Mouse (Mus musculus) gastrocnemius, postnatal 14 days (tissue): ENCODE results near the gene Stat4. TPM values are rescaled to one million over a fixed set of nuclear protein-coding genes. Genes with fewer than 3 reads are reported as not detected.

Source experiments
- DNase-seq: peaks from one replicate; pipeline ENCODE4 v3.0.0; 2021; ENCODE audit warnings: mixed read lengths
- intact Hi-C: fragments of 180-260 bp; cut with DNase I; formaldehyde crosslinking; loops from one replicate; pipeline ENCODE4 v1.15.1; 2025; ENCODE audit warnings: low total_unique reads
- total RNA-seq, 2 experiments: library from RNA; stranded (reverse); gene quantifications; 2 replicates each; pipeline ENCODE4 v1.2.3; 2021

The Stat4 gene
- total RNA-seq, 2 experiments from 2014 or later: not detected

DNA sequence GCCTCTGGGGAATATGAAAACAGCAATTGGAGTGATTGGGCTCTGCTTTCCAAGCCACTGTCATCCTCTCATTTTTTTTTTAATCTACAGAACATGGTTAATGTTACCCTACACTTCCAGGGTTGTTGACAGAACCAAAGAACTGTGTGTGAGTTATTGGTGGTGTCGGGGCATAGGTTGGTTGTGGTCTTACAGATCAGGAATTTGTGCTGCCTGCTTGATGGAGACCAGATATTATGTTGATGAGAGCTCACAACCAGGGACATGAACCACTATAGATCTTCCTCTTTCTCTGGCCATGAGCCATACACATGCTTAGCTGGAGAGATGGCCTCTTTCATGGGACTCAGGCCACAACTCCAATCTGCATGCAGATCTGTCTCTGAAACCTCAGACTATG lies 100.2 kb downstream of the Stat4 start:
- DNase-seq: no peak
- intact Hi-C loops: no loop called here

DNA sequence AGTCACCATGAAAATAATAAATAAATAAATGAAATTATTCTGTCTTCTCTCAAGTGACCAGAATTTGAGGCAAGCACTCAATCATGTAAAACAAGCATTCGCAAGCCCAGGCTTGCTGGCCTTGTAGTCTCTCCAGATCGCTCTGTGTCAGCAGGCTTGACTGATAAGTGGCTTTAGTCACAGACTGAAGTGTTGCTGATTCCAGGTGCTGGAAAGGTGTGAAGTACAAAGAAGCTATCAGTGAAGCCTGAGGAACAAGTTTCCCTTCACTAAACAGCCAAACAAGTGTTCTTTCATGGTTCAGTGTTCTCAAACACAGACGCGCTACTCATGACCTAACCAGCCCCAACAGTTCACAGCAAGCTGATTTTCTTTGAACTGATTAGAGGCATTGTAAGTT lies 101.7 kb downstream of the Stat4 start:
- DNase-seq: no peak
- intact Hi-C loops: no loop called here

DNA sequence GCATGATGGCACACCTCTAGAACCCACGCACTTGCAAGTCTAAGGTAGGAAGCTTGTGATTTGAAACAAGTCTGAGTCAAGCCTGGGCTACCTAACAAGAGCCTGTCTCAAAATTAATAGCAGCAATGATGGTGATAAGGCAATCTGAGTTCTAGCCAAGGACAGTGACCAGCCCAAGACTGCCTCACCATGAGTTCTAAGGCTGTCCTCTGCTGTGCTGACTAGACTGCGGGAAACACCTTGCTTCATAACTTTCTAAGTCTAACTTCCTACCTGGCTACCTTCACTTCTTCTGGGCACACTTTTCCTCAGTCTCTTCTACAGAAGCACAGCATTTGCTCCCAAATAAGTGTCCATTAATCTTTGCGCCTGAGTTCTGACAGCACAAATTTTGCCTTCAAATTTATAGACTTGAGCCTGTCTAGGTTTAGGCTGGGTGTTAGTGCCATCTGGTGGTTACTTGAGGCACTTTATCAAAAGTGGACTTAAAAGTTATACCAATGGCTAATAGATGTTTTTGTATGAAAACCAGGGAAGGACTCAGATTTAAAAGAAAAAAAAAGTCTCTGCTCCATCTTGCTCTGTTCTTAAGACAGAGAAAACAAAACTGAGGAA lies 111.8 kb downstream of the Stat4 start:
- intact Hi-C loops: loop anchor here (5.0 to 10.0 kb wide), 3 partner anchors 96 to 454 kb away; no protein-coding TSS in a partner anchor
- DNase-seq: no peak

DNA sequence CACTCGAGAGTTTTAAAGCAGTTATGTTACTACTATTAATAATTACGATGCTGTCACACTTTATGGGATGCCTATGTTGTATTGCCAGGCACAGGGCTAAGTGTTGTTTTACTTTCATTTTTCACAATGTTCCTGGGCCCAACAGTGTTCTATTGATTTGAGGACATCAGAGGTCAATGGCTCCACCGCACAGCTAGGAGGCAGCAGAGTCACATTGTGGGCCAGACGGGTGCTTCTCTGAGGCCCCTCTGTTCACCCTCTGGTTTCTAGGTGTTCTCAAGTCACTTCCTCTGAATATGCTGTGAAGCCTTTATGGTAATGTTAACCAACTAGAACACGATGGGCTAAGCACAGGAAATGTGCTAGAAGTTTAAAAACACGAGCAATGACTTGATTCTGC lies 113.5 kb downstream of the Stat4 start:
- DNase-seq: no peak
- intact Hi-C loops: no loop called here

DNA sequence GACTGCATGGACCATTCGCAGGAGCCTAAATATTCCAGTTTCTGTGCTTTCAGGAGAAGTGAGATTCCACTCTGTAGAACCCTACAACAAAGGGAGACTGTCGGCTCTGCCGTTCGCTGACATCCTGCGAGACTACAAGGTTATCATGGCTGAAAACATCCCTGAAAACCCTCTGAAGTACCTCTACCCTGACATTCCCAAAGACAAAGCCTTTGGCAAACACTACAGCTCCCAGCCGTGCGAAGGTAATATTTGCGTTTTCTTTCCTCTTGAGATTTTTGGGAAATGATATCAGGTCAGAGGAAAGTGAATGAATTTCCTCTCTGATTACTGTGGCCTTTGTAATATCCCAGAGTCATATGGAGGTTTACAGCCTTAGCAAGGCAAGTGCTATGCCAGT lies 115.8 kb downstream of the Stat4 start:
- DNase-seq: no peak
- intact Hi-C loops: no loop called here

DNA sequence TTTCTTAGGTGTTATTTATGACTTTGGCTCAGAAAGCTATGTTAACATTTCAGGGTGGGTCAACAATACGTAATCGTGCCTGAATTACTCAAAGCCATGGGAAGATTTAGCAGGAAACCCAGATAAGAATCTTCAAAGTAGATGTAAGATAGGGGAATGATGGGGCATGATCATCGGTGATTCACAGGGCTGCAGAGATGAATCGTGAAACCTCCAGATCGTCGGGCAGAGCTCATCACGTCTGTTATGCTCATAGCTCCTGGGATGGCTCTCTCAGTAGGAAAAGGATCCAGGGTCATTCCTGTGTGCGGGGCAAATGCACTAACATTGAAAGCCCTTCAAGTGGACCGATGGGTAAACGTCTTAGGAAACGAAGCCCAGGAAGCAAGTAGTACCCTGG lies 120.3 kb downstream of the Stat4 start:
- DNase-seq: no peak
- intact Hi-C loops: no loop called here

DNA sequence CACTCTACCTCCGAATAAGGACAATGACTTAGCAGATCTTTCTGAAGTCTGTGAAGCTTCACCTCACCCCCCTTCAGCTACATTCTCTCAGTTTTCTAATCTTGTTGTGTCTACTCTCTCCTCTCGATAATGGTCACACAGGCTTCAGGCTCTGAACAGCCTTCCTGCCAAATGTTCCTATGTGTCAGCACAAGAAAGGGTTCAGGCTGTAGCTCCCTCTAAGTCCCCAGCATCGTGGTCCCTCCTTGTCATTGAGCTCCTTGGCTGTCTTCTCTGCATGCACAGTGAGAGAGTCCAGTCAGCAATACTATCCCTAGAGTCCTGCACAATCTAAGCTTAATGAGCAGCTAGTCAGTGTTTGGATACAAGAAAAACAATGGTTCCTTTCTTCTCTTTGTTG lies 124.3 kb downstream of the Stat4 start:
- no peak for DNase-seq
- intact Hi-C loops: no loop called here

DNA sequence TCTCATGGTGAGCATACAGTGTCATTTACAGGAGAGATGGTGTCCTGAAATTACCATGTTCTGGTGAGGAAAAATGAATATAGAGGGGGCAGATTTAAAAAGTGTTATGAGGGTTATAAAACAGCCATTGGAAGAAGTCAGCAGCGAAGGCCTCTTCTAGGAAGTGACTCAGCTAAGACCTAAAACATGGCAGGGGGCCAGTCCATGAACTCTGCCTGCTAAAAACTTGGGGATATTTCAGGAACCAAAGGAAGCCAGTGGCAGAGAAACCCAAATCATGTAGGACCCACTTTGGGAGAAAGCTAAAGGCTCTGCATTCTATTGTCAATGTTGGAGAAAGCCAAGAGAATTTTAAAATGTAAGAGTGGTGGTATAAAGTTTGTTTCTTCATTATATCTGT lies 125.4 kb downstream of the Stat4 start:
- intact Hi-C loops: no loop called here
- peak; percentile 8 for DNase-seq

DNA sequence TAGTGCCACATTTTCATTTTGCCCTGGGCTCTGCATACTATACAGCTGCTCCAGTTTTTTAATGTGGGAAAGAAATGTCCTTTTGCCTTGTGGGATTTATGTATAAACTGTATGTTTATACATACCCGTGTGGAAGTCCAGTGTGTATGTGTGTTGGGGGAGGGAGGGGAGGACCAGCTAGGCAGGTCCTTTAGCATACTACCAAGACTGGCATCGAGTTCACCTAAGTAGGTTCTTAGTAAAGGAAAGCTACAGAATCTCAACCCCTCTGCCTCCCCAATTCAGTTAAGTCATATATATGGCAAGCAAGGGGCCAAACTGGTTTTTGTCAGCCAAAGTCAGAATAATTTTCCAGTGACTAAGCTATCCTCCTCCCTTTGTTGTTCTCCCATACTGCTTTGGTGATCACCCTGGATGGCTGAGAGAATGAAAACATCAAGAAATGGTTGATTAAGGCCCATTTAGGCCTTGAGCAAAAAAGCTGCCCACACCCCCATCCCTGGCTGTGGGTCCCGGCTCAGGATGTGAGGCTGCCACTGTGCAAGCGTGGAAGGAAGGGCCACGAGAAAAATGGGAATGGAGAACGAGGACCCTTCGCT lies 126.2 kb downstream of the Stat4 start:
- no peak for DNase-seq
- intact Hi-C loops: no loop called here

DNA sequence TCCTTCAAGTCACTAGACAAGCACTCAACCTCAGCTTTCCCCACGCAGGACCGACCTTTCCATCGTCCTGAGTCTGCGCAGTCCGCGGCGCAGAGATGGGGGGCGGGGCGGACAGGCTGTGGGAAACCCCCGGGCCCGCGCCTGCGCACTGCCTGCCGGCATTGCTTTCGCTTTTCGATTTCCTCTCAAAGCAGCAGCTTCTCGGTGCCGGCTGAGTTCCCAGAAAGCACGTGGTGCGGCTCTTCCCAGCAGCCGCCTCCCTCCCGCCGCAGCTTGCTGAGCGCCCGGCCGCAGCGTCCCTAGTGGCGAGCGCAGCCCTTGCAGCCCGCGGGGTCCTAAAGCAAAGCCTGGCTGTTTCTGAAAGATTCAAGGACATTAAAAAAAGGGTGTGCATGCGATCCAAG lies 126.7 kb downstream of the Stat4 start:
- peak; percentile 99 for DNase-seq
- intact Hi-C loops: no loop called here

DNA sequence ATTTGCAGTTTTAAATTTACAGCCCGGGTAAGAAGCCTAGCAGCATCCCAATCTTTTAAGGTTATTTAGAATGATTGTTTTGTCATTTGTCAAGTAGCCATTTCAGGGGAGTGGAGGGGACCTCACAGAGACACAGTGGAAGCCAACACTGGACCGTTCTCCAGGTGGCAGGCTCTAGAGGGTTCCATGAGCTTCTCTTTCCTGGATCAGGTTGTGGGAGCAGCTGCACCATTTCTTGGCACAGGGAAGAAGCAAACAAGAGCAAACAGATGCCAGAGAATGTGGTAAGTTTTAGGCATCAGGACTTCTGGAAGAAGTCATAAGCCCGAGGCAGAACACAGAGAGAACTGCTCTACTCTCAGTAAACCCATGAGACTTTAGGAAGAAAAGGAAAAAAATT lies 129.5 kb downstream of the Stat4 start:
- intact Hi-C loops: no loop called here
- DNase-seq: no peak

DNA sequence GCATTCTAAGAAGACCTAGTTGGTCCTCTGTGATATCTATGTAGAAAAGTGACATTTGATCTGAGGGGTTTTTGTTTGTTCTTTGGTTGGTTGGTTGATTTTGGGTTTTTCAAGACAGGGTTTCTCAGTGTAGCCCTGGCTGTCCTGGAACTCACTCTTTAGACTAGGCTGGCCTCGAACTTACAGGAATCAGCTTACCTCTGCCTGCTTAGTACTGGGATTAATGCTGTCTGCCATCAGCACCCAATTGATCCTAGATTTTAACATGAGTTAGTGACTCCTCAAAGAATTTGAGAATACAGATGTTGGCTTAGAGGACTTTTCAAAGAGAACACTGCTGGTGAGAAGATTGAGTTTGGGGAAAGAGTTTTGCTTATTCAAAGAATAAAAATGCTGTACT lies 130.8 kb downstream of the Stat4 start:
- no peak for DNase-seq
- intact Hi-C loops: no loop called here

DNA sequence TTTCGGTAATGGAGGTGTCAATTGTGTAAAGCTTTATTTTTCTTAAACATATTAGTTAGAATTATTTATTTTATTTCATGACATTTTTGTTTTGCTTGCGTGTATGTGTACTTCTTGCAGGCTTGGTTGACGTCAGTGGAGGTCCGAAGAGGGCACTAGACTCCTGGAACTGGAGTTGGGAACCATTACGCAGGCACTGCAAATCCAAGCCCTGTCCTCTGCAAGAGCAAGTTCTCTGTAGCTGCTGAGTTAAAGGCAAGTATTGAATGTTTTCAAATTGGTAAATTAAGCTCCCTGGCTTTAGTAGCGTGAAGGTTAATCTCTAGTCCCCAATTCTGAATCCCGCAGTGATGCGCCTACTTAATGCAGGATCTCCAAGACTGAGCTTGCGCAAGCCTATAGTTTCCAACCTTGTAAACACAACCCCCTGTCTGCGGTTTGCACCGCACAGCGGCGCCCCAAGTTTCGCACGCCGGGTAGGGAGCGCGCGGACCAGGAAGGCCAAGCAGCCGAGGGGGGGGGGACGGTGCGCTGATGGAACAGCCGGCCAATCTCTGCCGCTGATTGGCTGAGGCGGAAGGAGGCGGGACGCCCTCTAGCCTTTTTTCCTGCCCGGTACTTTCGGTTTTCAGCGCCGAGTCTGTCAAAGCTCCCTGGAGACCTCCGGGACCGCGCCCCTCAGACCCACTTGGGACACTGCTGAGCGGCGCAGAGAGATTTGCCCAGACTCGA lies 132.1 kb downstream of the Stat4 start, which contains the start of gene Stat1:
TSS of gene Stat1 (plus strand) at position 581 of the 732 bp plus-strand sequence.
- intact Hi-C loops: no loop called here
- DNase-seq: peak; percentile 86

DNA sequence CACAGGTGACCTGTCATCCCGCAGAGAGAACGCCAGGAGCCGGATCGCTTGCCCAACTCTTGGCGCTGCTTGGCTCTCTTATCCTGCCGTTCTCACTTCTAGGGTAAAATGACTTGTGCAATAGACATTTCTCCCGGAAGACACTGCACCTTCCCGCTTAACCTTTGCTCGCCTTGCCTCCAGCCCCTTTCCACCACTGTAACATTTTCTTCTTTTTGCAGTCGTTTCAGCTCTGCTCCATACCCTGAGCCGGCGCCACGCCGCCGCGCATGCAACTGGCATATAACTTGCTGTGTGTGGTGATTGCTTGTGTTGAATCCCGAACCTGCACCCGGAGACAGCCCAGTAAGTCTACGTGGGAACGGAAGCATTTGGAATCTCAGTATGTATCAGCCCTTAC lies 132.7 kb downstream of the Stat4 start:
- no peak for DNase-seq
- intact Hi-C loops: no loop called here

DNA sequence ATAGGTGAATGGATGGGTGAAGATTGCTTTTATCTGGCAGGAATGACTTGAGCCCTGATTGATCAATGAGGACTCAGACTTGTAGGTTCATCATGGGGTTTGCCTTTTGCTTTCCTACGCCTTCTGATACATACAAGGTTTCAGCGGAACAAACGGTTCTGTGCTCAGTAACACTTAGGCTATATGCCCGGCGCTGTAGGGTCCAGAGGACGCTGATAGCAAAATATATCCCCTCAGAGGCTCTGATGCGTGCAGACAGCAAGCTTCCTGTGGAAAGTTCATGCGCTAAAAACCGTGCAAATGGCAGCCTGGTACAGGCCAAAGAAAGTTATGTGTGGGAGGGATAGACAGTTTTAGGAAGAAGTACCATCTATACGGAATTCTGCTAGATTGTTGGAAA lies 133.2 kb downstream of the Stat4 start:
- no peak for DNase-seq
- intact Hi-C loops: no loop called here

DNA sequence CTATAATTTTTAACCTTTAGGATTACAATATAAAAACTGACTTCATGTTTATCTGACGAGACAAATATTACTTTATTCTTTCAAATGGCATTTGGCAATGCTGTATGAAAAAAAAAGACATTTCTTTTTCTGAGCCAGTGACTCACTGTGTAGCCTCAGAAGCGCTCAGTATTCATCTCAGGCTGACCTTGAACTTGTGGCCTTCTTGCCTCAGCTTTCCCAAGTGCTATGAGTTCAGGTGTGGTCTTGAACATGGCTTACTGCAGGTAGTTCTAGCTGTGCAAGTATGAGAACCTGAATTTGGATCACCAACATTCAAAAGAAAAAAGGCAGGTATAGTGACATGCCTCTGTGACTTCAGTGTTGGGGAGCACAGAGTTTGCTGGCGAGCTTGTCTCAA lies 134.1 kb downstream of the Stat4 start:
- intact Hi-C loops: no loop called here
- no peak for DNase-seq

DNA sequence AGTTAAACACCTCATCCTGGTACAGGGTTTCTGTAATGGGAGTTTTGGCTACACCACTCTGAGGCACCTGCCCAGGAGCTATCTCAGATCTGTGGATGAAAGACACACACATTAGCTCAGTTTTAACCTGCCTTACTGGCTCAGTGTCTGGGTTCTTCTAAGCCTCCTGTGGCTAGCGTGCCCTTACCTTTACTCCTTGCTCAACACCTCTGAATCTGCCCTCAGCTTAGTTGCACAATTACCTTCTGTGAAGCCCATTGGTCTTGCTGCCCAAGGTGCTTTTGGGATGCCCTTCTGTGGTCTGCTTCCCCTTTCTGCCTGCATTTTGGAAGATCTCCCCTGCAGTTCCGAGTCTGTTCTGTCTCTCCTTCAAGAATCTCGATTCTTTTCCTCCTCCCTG lies 137.9 kb downstream of the Stat4 start:
- intact Hi-C loops: no loop called here
- DNase-seq: no peak

DNA sequence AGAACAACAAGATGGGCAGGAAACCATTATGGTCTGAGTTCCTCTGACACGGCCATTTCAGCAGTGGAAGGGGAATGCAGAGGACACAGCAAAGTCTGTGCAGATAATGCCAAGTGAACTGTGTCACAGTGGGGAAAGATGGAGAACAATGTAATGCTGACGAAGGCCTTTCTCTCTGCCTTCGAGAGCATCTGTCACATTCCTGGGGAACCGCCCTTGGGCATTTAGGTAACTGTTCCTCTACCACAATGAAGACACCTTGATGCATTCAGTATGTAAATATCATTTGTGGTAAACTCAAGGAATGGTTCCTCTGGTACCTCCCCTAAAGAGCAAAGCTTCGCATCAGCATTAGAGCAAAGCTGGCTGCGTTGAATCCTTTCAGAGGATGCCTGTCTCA lies 140.4 kb downstream of the Stat4 start:
- no peak for DNase-seq
- intact Hi-C loops: no loop called here

DNA sequence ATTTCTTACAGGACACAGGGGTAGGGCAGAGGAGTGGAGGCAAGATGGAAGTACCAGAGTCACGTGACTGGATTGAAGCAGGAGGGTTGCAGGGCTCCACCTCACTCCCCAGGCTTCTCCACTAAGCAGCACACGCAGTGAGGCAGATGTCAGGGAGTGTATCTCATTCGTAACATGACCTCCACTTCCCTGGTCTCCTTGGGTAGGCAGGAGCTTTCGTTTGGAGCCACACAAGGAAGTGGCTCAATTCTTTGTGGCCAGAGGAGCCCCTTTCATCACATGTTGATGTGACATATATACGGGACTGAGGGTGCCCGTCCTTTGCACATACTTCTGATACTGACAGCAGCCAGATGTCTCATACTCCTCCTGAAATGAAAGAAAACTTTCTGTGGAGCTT lies 142.8 kb downstream of the Stat4 start:
- intact Hi-C loops: no loop called here
- DNase-seq: no peak

DNA sequence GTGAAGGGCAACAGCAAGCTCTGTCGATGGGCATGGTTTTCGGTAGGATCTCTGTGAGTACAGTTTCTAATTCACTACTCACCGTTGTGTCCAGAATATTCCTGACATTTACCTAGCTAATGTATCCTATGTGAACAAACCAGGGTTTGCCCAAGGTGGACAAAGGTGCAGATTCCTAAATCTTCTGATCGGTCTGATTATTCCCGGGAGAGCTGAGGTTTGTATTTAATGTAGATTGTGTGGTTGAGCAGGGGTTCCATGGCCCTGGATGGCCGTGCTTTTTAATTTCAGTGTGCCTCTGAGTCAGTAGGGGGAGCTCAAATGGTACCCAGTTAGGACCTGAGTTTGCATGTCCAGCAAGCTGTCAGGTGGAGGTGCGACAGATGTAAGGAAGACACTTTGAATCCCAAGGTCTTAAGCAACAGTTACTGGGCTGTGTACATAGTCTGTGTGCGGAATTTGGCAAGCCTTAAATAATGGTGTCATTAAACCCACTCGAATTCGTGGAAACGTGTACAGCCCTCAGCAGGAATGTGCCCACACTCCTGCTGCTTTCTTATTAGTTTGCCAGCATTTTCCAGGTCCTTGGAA lies 144.9 kb downstream of the Stat4 start:
- no peak for DNase-seq
- intact Hi-C loops: no loop called here

DNA sequence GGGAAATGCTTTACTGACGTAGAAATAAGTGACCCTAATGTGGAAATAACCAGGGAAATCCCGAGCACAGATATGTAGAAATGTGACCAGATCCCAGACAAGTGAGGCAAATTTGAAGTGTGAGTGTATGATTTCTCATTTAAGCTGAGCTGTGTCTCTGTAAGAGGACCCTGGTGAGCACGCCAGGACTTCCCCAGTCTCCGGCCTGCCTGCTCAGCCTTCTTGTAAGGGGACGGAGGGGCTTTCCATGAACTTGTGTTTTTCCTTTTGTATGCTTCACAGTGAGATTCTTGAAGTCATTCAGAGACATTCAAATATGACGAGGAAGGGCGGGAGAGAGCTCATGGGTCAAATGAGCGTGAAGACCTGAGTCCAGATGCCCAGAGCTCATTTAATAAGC lies 146.3 kb downstream of the Stat4 start:
- intact Hi-C loops: no loop called here
- no peak for DNase-seq
